Mouse (Mus musculus) hematopoietic stem cell, adult 5-6 weeks (primary cell): ENCODE measurements around the gene Agpat4. TPM values are rescaled to one million over a fixed set of nuclear protein-coding genes. Genes with fewer than 3 reads are reported as not detected.

Experiments
- ATAC-seq, 2 experiments: fragments of 125-278 bp in 1 of 2; replicated peaks in 1 of 2; 2 replicates each; pipeline ENCODE4 v1.8.0; 2016 to 2017; ENCODE audit warnings: inconsistent platforms in 2 of 2, mild to moderate bottlenecking in 2 of 2, moderate number of reproducible peaks in 2 of 2, low read depth in 1 of 2, moderate TSS enrichment in 1 of 2; ENCODE audit not compliant: low FRiP score in 2 of 2, poor library complexity in 2 of 2, severe bottlenecking in 2 of 2, insufficient read depth in 1 of 2, low TSS enrichment in 1 of 2
- total RNA-seq: library from RNA; stranded (forward); fragments of 172-1452, 232-1000 nt; gene quantifications from 2 replicates; pipeline ENCODE4 v1.2.3, GENCODE M21; 2017

The Agpat4 gene
- total RNA-seq, 1 experiment from 2014 or later: 8.9 TPM

- ATAC-seq: no peak
Observed at GRCm38 (mm10) chr17:12169326-12169836, 50.9 kb downstream of the Agpat4 start.

GRCm38 (mm10) chr17:12170791-12171497, 52.4 kb downstream of the Agpat4 start:
- ATAC-seq: peak; percentile 57 to 60; a peak in 3 of 4 replicates

DNA sequence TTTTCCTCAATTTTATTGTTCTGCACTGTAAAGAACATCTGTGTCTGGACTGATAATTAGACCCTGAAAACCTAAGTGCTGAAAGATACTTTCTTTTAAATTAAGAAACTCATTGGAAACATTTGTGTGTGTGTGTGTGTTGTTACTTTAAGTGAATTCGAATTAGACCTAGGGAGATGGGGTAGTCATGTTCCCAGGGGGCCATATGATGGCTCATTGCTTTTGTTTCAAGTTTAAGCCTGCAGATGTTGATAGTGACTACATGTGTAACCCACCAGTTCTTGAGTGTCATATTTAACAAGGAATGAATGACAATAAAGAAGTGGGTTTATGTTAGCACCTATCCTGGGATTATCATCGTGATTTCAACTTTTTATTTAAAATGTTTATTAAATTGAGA, 53.2 kb downstream of the Agpat4 start:
- ATAC-seq: no peak

- ATAC-seq: peak; percentile 59 to 71; a peak in 2 of 4 replicates
Observed at GRCm38 (mm10) chr17:12174221-12174620, 55.7 kb downstream of the Agpat4 start.

- no peak for ATAC-seq
Observed at GRCm38 (mm10) chr17:12174896-12175295, 56.4 kb downstream of the Agpat4 start.

DNA sequence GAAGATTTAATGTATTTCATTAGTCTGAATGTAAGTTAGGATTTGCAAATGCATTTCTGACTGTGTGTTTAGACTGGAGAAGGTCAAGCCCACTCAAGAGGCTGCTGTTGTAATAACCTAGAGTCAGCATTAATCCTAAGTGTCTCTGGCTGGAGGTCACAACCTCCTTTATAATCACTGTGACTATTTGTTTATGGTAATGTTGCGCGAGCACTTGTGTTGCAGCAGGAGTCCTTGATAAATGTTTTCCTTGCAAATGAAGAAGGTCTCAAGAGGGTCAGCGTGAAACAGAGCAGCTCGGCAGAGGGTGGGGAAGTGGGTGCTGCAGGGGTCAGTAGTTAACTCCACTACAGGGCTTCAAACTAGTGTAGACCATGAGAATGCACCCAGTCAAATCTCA, 57.1 kb downstream of the Agpat4 start:
- no peak for ATAC-seq

GRCm38 (mm10) chr17:12179339-12179738, 60.8 kb downstream of the Agpat4 start:
- ATAC-seq: no peak

DNA sequence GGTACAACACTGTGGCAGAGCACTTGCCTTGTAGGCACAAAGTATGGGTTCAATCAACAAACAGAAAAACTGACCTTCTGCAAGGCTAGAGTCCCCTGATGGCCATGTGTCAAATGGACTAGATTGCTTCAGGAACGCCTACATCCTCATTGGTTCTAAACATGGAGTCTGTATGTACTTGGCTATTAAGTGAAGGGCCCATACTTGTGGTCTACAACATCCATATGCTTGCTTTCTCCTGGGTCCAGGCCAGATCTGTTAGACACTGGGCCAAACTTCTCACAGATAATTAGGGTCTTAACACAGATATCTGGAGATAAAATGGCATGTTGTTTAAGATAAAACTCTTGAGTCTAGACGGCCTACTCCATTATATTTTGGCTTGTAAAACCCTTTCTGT, 61.3 kb downstream of the Agpat4 start:
- ATAC-seq: no peak

DNA sequence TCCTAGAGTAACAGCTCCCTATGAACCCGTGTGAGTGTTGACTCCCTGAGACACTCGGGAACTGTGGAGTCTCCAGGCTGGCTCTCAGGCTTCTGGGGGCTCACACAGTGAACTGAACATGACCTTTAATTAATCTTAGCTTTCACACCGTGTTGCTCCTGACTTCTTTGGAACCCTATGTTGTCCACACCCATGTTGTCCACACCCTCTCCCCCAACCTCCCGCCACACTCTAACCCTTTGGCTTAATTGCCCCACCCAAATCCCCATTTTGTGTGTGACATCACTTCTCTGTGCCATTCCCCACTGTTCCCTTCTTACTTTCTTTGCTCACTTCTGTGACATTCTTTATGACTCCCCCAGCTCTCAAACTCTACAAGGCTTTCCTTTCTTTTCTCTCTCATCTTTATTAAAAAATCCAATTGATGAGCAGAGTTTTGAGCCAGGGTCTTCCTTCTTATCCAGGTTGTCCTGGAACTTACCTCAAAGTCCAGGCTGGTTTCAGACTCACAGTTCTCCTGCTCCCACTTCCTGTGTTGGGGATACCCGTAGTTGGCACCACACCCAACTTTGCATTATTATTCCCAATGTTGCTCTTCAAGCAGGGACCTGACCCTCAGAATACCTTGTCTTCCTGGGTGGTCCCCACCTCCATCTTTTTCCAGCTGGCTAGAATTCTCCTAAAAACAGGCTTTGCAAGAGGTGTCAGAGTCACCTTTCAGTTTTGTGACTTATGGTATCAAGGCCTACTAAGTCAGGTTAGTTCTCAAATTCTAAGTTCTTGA, 64.4 kb downstream of the Agpat4 start:
- ATAC-seq: no peak

DNA sequence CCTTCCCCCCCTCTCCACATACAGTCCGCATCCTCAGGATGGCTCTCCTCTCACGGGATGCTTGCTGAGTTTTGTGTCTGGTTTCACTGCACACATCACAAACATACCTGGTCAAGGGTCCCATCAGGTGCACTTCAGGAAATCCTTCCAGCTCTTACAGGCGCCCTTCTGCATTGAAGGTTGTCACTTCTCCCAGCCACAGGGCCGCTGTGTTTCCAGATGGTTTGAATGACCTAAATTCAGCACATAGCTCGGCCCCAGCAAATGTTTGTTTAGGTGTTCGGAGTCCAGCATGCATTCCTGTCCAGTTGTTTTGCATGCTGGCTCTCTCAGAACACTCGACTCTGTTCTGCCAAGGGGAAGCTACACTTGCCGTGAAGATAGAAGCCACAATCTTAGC, 65.8 kb downstream of the Agpat4 start:
- ATAC-seq: no peak

GRCm38 (mm10) chr17:12185855-12186254, 67.4 kb downstream of the Agpat4 start:
- ATAC-seq: no peak; a peak in 1 of 4 replicates

GRCm38 (mm10) chr17:12186341-12186740, 67.8 kb downstream of the Agpat4 start:
- ATAC-seq: no peak

GRCm38 (mm10) chr17:12187782-12188181, 69.3 kb downstream of the Agpat4 start:
- ATAC-seq: no peak

DNA sequence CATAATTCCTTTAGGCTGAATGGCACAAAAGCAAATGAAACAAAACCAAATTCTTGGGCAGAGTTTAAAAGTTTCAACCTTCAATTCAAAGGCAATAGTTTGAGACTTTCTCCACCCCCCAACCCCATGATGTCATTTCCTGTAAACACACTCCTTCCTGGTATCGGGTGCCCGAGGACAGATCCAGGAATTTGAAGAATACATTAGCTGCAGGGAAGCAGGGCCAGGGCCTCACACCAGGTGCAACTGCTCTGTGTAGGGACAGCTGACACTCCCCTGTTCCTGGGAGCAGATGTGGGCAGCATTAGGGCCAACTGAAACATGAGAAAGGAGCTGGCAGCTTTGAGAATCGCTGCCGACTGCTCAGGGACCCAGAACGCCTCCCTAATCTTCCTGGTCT, 76.6 kb downstream of the Agpat4 start:
- ATAC-seq: peak in 1 of 2 experiments; percentile 40; a peak in 2 of 4 replicates

- 0 out of 4 replicates have a peak, but pooled peaks of 1 of the 2 experiments have one; percentile 12 for ATAC-seq
Observed at GRCm38 (mm10) chr17:12195604-12196003, 77.1 kb downstream of the Agpat4 start.

DNA sequence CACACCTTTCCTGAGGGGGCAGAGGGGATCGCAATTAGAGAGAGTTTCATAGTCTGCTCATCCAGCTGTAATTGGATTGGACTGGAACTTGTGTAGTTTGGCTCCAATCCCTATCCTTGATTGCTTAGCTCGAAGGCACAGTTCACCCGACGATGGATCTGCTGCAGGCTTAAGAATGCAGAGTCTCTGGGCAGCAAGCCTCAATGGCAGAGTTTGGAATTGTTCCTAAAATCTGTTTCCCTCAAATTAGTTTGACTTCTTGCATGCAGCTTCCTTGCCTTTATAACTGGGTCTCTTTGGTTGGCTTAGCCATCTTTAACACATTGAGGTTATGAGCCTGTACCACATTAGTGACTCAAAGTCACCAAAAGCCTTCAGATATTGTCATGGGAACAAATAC, 81.4 kb downstream of the Agpat4 start:
- no peak for ATAC-seq

DNA sequence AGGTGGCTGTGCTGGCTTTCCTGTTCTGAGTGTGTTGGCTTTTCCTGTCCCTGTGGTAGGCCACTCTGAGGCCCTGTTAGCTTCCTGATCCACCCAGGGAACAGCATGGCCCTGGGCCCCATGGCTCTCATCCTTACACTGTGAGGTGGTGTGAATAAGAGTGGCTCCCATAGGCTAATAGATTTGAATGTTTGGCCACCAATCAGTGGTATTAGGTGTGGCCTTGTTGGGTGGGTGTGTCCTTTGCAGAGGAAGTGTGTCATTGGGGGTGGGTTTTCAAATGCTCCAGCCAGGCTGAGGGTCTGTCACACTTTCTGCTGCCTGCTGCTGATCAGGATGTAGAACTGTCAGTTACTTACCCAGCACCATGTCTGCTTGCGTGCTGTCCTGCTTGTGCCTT, 82.6 kb downstream of the Agpat4 start:
- no peak for ATAC-seq

GRCm38 (mm10) chr17:12203414-12203897, 85.0 kb downstream of the Agpat4 start:
- ATAC-seq: no peak
